Mouse (Mus musculus) MEL (cell line): Measurements from ENCODE around the gene Lamtor4. TPM values are rescaled to one million over a fixed set of nuclear protein-coding genes. Genes with fewer than 3 reads are reported as not detected.

Experiments used
- DNase-seq: peaks from one replicate; pipeline ENCODE4 v3.0.0; 2011; ENCODE audit warnings: low read depth, low spot score
- H3K27ac ChIP-seq: 2 replicates; pipeline ENCODE4 v1.5.1; 2012; ENCODE audit warnings: low read depth, mild to moderate bottlenecking, control low read depth, low read length, moderate library complexity; ENCODE audit not compliant: control insufficient read depth
- H3K27me3 ChIP-seq, 2 experiments: fragments of 150-350 bp in 1 of 2; sonication (generic) in 1 of 2; 2 replicates each; pipeline ENCODE4 v1.6.1; 2012; ENCODE audit warnings: low read length in 2 of 2, mild to moderate bottlenecking in 2 of 2, improper control_type of control experiment in 1 of 2, moderate library complexity in 1 of 2; ENCODE audit not compliant: insufficient read depth in 2 of 2, control insufficient read depth in 1 of 2
- H3K36me3 ChIP-seq, 2 experiments: 2 replicates each; pipeline ENCODE4 v1.6.1; 2012 to 2014; ENCODE audit warnings: low read length in 2 of 2, improper control_type of control experiment in 1 of 2, inconsistent platforms in 1 of 2, mild to moderate bottlenecking in 1 of 2; ENCODE audit not compliant: insufficient read depth in 2 of 2, control insufficient read depth in 1 of 2
- H3K4me1 ChIP-seq, 2 experiments: fragments of 150-350 bp in 1 of 2; sonication (generic) in 1 of 2; 2 replicates each; pipeline ENCODE4 v1.6.1; 2012; ENCODE audit warnings: low read length in 2 of 2, improper control_type of control experiment in 1 of 2, mild to moderate bottlenecking in 1 of 2; ENCODE audit not compliant: insufficient read depth in 2 of 2, control insufficient read depth in 1 of 2
- H3K4me3 ChIP-seq, 2 experiments: fragments of 150-350 bp in 1 of 2; sonication (generic) in 1 of 2; 2 replicates each; pipeline ENCODE4 v1.5.1; 2012; ENCODE audit warnings: low read depth in 2 of 2, low read length in 2 of 2, mild to moderate bottlenecking in 2 of 2, moderate library complexity in 2 of 2, control low read depth in 1 of 2, improper control_type of control experiment in 1 of 2; ENCODE audit not compliant: control insufficient read depth in 1 of 2, insufficient read depth in 1 of 2
- H3K79me2 ChIP-seq: 2 replicates; pipeline ENCODE4 v1.6.1; 2012; ENCODE audit warnings: mild to moderate bottlenecking, low read length, moderate library complexity; ENCODE audit not compliant: control insufficient read depth, poor library complexity, insufficient read depth
- H3K9ac ChIP-seq: 2 replicates; pipeline ENCODE4 v1.6.1; 2012; ENCODE audit warnings: low read depth, mild to moderate bottlenecking, control low read depth, low read length, moderate library complexity; ENCODE audit not compliant: control insufficient read depth, poor library complexity, severe bottlenecking
- H3K9me3 ChIP-seq: fragments of 150-350 bp; sonication (generic); replicated peaks from 2 replicates; pipeline ENCODE4 v1.6.1; 2012; ENCODE audit warnings: mild to moderate bottlenecking, low read length, improper control_type of control experiment, moderate library complexity; ENCODE audit not compliant: insufficient read depth
- E2F4 ChIP-seq: IDR thresholded peaks from 2 replicates; pipeline ENCODE4 v1.6.1; 2011; ENCODE audit warnings: low read depth, low read length, improper control_type of control experiment, borderline replicate concordance
- EP300 ChIP-seq, 2 experiments: IDR thresholded peaks; 2 replicates each; pipeline ENCODE4 v1.6.1; 2011; ENCODE audit warnings: improper control_type of control experiment in 2 of 2, low read length in 2 of 2, low read depth in 1 of 2, mild to moderate bottlenecking in 1 of 2
- GATA1 ChIP-seq: IDR thresholded peaks from 2 replicates; pipeline ENCODE4 v1.6.1; 2011; ENCODE audit warnings: low read depth, low read length, improper control_type of control experiment
- HCFC1 ChIP-seq: IDR thresholded peaks from 2 replicates; pipeline ENCODE4 v1.6.1; 2012; ENCODE audit warnings: low read depth, mild to moderate bottlenecking, inconsistent platforms, low read length, improper control_type of control experiment, moderate library complexity
- MAX ChIP-seq: IDR thresholded peaks from 2 replicates; pipeline ENCODE4 v1.6.1; 2011; ENCODE audit warnings: low read length, improper control_type of control experiment
- MEF2A ChIP-seq: IDR thresholded peaks from 2 replicates; pipeline ENCODE4 v1.6.1; 2014; ENCODE audit warnings: low read depth, mild to moderate bottlenecking, inconsistent platforms, low read length, improper control_type of control experiment; ENCODE audit not compliant: poor library complexity, insufficient replicate concordance, severe bottlenecking; ENCODE audit errors: extremely low read depth
- MXI1 ChIP-seq: IDR thresholded peaks from 2 replicates; pipeline ENCODE4 v1.6.1; 2011; ENCODE audit warnings: mild to moderate bottlenecking, low read depth, low read length, improper control_type of control experiment
- RCOR1 ChIP-seq: IDR thresholded peaks from 2 replicates; pipeline ENCODE4 v1.6.1; 2012; ENCODE audit warnings: low read depth, mild to moderate bottlenecking, inconsistent platforms, low read length, improper control_type of control experiment
- TAL1 ChIP-seq: IDR thresholded peaks from 2 replicates; pipeline ENCODE4 v1.6.1; 2012; ENCODE audit warnings: mild to moderate bottlenecking, inconsistent platforms, low read length, moderate library complexity, mixed read lengths
- TCF12 ChIP-seq: IDR thresholded peaks from 2 replicates; pipeline ENCODE4 v1.6.1; 2014; ENCODE audit warnings: low read depth, mild to moderate bottlenecking, inconsistent platforms, low read length, improper control_type of control experiment, moderate library complexity
- USF2 ChIP-seq, 2 experiments: IDR thresholded peaks; 2 replicates each; pipeline ENCODE4 v1.6.1; 2011 to 2012; ENCODE audit warnings: improper control_type of control experiment in 2 of 2, low read length in 2 of 2, borderline replicate concordance in 1 of 2, inconsistent platforms in 1 of 2, low read depth in 1 of 2, mild to moderate bottlenecking in 1 of 2; ENCODE audit not compliant: insufficient read depth in 1 of 2
- ZNF384 ChIP-seq: IDR thresholded peaks from 2 replicates; pipeline ENCODE4 v1.6.1; 2012; ENCODE audit warnings: low read depth, mild to moderate bottlenecking, inconsistent platforms, low read length, improper control_type of control experiment
- polyA plus RNA-seq, 2 experiments: library from polyadenylated mRNA; stranded (reverse) in 1 of 2; unstranded in 1 of 2; fragments of >175 nt in 1 of 2; fragments of >200 nt in 1 of 2; gene quantifications; 2 replicates each; pipeline versions ENCODE4 v1.2.1 to v1.2.4; 2012; ENCODE audit warnings: low replicate concordance in 2 of 2, low read depth in 1 of 2; ENCODE audit not compliant: insufficient read length in 2 of 2, insufficient read depth in 1 of 2, missing spikeins in 1 of 2
- total RNA-seq: library from RNA; depleted of rRNA; stranded (reverse); fragments of 300-350 nt; gene quantifications from 2 replicates; pipeline ENCODE4 v1.2.3, GENCODE M21; 2012; rRNA removed

Lamtor4 gene
- total and polyA plus RNA-seq, 3 experiments, result 45.7 to 59.0 TPM; not detected in 1

GRCm38 (mm10) chr5:138294158-138294557, 38.9 kb downstream of the Lamtor4 start:
- H3K9ac ChIP-seq, result no peak overlapping the region
- DNase-seq, result peak; percentile 52
- TF ChIP-seq GATA1 (peak; percentile 81), MEF2A (no peak), TAL1 (peak; percentile 56), MAX (no peak), E2F4 (no peak), EP300 (IDR thresholded peaks at IDR 0.05; ENCODE audit: low read depth in 1 of 2, low read length in 2 of 2) (peak; percentile 83 to 87), HCFC1 (no peak), MXI1 (no peak), TCF12 (peak; percentile 85), RCOR1 (peak; percentile 91)
- TF ChIP-seq, all 39 proteins: peak for 5
- H3K4me3 ChIP-seq, result no peak overlapping the region
- no peaks in the 10 kb centered on the region for H3K9me3 ChIP-seq
- no peaks in the 10 kb centered on the region for H3K79me2 ChIP-seq
- no peak overlapping the region for H3K27ac ChIP-seq
- H3K4me1 ChIP-seq, result no peaks in the 10 kb centered on the region
- no peaks in the 10 kb centered on the region; a peak in 1 of 4 replicates for H3K27me3 ChIP-seq
- H3K36me3 ChIP-seq, result no peaks in the 10 kb centered on the region

GRCm38 (mm10) chr5:138299613-138300012, 44.3 kb downstream of the Lamtor4 start:
- Histone ChIP-seq H3K27ac (no peak overlapping the region), H3K4me1 (no peaks in the 10 kb centered on the region), H3K27me3 (no peaks in the 10 kb centered on the region; a peak in 1 of 4 replicates), H3K9ac (no peak overlapping the region), H3K36me3 (no peaks in the 10 kb centered on the region), H3K9me3 (no peaks in the 10 kb centered on the region), H3K79me2 (no peaks in the 10 kb centered on the region), H3K4me3 (no peak overlapping the region)
- no peak for DNase-seq
- TF ChIP-seq USF2 (IDR thresholded peaks at IDR 0.05; ENCODE audit: borderline replicate concordance in 1 of 2, insufficient read depth in 1 of 2, low read depth in 1 of 2, low read length in 2 of 2) (no peak), ZNF384 (no peak)

Other genes starting within 250 kb of the Lamtor4 start
- gene Smok3a, start 234.2 kb upstream of the Lamtor4 start, total RNA-seq, result not detected in 2 replicates
- not detected for gene Smok3a, start 234.2 kb upstream of the Lamtor4 start, polyA plus RNA-seq
- not detected in 2 replicates for gene Smok3b, start 234.1 kb upstream of the Lamtor4 start, total RNA-seq
- gene Smok3b, start 234.1 kb upstream of the Lamtor4 start, polyA plus RNA-seq, result not detected
- gene Smok3c, start 202.3 kb upstream of the Lamtor4 start, total RNA-seq, result not detected in 2 replicates
- not detected for gene Smok3c, start 202.3 kb upstream of the Lamtor4 start, polyA plus RNA-seq
- gene Zkscan1, start 170.4 kb upstream of the Lamtor4 start, total RNA-seq, result 11.5 and 13.4 TPM in 2 replicates
- gene Zkscan1, start 170.4 kb upstream of the Lamtor4 start, polyA plus RNA-seq, result 10 to 100 TPM; 10.6 to 51.7 TPM
- gene Zscan21, start 138.6 kb upstream of the Lamtor4 start, total RNA-seq, result 7.6 and 9.0 TPM in 2 replicates
- 10 to 100 TPM in 1 of 2 experiments, not detected in 1; 10.5 TPM for gene Zscan21, start 138.6 kb upstream of the Lamtor4 start, polyA plus RNA-seq
- 5.4 and 6.9 TPM in 2 replicates for gene Zfp113, start 99.7 kb upstream of the Lamtor4 start, total RNA-seq
- 1 to 10 TPM in 1 of 2 experiments, not detected in 1; 6.8 TPM for gene Zfp113, start 99.7 kb upstream of the Lamtor4 start, polyA plus RNA-seq
- gene Cops6, start 94.4 kb upstream of the Lamtor4 start, total RNA-seq, result 52.6 and 63.7 TPM in 2 replicates
- gene Cops6, start 94.4 kb upstream of the Lamtor4 start, polyA plus RNA-seq, result 100 to 1,000 TPM in 1 of 2 experiments, not detected in 1; 152 TPM
- 19.1 and 22.2 TPM in 2 replicates for gene Ap4m1, start 83.5 kb upstream of the Lamtor4 start, total RNA-seq
- gene Ap4m1, start 83.5 kb upstream of the Lamtor4 start, polyA plus RNA-seq, result 10 to 100 TPM in 1 of 2 experiments, not detected in 1; 38.5 TPM
- gene Mcm7, start 83.1 kb upstream of the Lamtor4 start, total RNA-seq, result 202 TPM in 2 replicates
- 100 to 1,000 TPM; 255 to 565 TPM for gene Mcm7, start 83.1 kb upstream of the Lamtor4 start, polyA plus RNA-seq
- 52.6 and 59.6 TPM in 2 replicates for gene Taf6, start 68.0 kb upstream of the Lamtor4 start, total RNA-seq
- gene Taf6, start 68.0 kb upstream of the Lamtor4 start, polyA plus RNA-seq, result 10 to 100 TPM in 1 of 2 experiments, not detected in 1; 94.7 TPM
- gene Cnpy4, start 68.0 kb upstream of the Lamtor4 start, total RNA-seq, result 7.8 TPM in 2 replicates
- 10 to 100 TPM in 1 of 2 experiments, not detected in 1; 12.1 TPM for gene Cnpy4, start 68.0 kb upstream of the Lamtor4 start, polyA plus RNA-seq
- gene Mblac1, start 61.2 kb upstream of the Lamtor4 start, total RNA-seq, result 5.0 and 5.2 TPM in 2 replicates
- gene Mblac1, start 61.2 kb upstream of the Lamtor4 start, polyA plus RNA-seq, result 1 to 10 TPM in 1 of 2 experiments, not detected in 1; 5.7 TPM
- not detected in 2 replicates for gene Nxpe5, start 29.6 kb upstream of the Lamtor4 start, total RNA-seq
- not detected for gene Nxpe5, start 29.6 kb upstream of the Lamtor4 start, polyA plus RNA-seq
- 27.8 and 35.6 TPM in 2 replicates for gene BC037034, start 8.6 kb downstream of the Lamtor4 start, total RNA-seq
- 10 to 100 TPM in 1 of 2 experiments, not detected in 1; 59.1 TPM for gene BC037034, start 8.6 kb downstream of the Lamtor4 start, polyA plus RNA-seq
- gene Gal3st4, start 17.4 kb downstream of the Lamtor4 start, total RNA-seq, result 0.15 and 0.16 TPM in 2 replicates
- gene Gal3st4, start 17.4 kb downstream of the Lamtor4 start, polyA plus RNA-seq, result under 1 TPM in 1 of 2 experiments, not detected in 1; 0.17 TPM
- gene Gm43720, start 24.5 kb downstream of the Lamtor4 start, total RNA-seq, result not detected in 2 replicates
- not detected for gene Gm43720, start 24.5 kb downstream of the Lamtor4 start, polyA plus RNA-seq
- gene Gpc2, start 24.5 kb downstream of the Lamtor4 start, total RNA-seq, result 0.04 TPM in 1 of 2 replicates, not detected in the other
- gene Gpc2, start 24.5 kb downstream of the Lamtor4 start, polyA plus RNA-seq, result not detected
- gene Stag3, start 24.8 kb downstream of the Lamtor4 start, total RNA-seq, result not detected in 2 replicates
- under 1 TPM in 1 of 2 experiments, not detected in 1; 0.07 TPM for gene Stag3, start 24.8 kb downstream of the Lamtor4 start, polyA plus RNA-seq
- gene Pvrig, start 86.5 kb downstream of the Lamtor4 start, total RNA-seq, result not detected in 2 replicates
- not detected for gene Pvrig, start 86.5 kb downstream of the Lamtor4 start, polyA plus RNA-seq
- gene Zfp157, start 186.0 kb downstream of the Lamtor4 start, total RNA-seq, result 5.5 and 6.7 TPM in 2 replicates
- 1 to 10 TPM in 1 of 2 experiments, not detected in 1; 3.8 TPM for gene Zfp157, start 186.0 kb downstream of the Lamtor4 start, polyA plus RNA-seq